Mouse (Mus musculus) adrenal gland (tissue): ENCODE results near the gene Tldc1.

ENCODE experiments used
- intact Hi-C: fragments of 180-260 bp; cut with DNase I; formaldehyde crosslinking; loops from one replicate; pipeline ENCODE4 v1.15.1; 2025

Gene Tldc1

DNA sequence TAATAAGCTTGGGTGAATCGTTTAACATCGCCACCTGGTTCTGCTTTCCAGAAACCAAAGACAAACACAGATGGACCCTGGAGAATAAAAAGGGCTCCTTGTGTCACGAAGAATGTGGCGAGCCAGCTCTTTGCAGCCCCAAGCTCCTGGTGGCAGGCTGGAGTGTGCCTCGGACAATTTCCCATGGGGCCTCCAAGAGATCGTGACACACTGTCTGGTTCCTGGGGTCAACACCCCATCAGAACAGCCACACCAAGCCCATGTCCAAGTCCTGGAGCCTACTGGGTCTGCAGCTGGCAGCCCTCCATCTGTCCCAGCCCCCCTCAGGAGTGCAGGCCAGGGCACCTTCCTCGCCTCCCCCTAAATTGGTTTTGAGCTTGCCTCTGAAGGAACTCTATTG lies 451 bp downstream of the Tldc1 start:
- intact Hi-C loops: no loop called here

DNA sequence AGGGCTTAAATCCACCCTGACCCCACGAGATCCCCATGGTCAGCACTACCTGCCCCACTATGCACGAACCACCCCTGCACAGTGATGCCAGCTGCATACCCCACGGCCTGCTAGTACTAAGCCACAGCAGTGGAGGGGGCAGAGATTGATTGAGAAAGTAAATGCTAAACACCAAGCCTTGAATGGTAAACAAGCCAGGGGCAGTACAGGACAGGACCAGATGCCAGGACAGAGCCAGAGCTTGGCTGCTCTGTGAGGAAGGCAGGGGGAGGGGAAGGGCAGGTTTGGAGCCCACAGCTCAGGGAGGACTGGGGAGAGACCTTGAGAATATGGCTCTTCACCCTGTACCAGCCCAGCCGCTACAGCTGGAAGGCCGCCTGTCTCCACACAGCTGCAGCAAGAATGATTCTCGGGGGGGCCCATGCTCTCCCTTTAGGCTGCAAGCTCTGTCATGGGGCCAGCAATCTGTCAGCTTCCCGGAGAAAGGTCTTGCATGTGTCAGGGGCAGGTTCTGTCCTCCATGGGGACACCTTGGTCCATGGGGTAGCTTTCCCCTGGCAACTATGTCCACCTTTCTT lies 1.5 kb downstream of the Tldc1 start:
- intact Hi-C loops: no loop called here

GRCm38 (mm10) chr8:119765761-119766444 lies 12.3 kb downstream of the Tldc1 start:
- intact Hi-C loops: no loop called here

- intact Hi-C loops: no loop called here
Observed at GRCm38 (mm10) chr8:119765311-119765710, 12.9 kb downstream of the Tldc1 start.

DNA sequence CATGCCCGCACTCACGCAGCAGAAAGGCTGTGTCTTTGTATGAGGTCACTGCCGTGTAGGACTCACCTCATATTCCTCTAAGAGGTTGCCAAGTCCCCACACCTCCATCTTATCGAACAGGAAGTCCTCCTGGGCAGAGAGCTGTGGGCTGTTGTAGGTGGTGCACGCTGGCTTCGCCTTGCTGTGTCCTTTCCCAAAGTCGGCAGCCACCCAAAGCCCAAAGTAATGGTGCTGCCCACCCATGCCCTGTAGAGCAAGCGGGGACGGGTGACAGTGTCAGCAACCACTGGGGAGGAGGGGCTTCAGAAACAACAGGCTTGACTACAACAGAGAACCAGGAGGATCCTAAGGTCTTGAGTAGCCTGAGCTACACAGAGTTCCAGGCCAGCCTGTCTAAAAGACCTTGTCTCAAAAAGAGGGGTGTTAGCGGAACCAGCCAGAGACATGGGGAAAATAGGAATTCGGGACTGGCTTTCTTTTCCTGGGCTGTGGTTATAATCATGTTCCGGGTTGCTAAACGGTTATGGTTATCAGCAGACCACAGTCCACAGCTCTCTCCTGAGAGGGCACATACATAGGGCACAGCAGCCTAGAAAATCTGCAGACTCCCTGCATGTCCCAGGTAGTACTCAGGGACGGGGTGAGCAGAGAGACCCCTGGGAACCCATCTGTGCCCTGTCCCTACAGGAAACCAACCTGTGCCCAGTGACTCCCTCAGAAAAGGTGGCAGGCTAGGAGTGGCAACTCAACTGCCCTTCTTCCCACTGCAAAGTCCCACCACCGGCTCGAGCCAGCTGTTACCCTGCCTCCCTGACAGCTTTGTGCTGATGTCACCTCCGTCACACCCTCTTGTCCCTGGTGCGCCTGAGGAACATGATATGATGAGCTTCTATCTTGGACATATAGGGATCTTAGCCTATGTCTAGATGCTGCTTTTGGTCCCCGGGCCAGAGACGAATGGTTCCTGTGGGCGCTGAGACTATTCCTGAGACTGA lies 15.7 kb downstream of the Tldc1 start:
- intact Hi-C loops: no loop called here

- intact Hi-C loops: no loop called here
Observed at GRCm38 (mm10) chr8:119761692-119762091, 16.5 kb downstream of the Tldc1 start.

GRCm38 (mm10) chr8:119756538-119756937 lies 21.7 kb downstream of the Tldc1 start:
- intact Hi-C loops: no loop called here

- intact Hi-C loops: no loop called here
Observed at GRCm38 (mm10) chr8:119756147-119756461, 22.1 kb downstream of the Tldc1 start.

GRCm38 (mm10) chr8:119755238-119756146 lies 22.7 kb downstream of the Tldc1 start:
- intact Hi-C loops: no loop called here

DNA sequence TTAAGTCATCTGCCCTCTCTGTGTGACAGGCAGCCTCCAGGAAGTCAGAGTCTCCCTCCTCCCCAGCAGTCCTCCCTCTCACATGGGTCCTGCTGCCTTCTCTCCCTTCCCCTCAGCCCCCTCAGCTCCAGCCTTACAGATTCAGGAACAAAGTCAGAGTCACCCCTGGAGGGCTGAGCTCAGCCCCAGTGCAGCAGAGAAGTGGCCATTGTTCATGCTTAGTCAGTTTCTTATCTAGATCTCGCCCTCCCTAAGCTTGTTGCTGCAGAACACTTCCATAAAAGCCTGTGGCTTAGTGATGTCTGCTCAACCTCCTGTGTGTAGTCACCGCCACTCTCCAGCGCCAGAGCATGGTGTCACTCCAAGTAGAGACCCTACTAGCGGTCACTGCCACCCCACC lies 33.6 kb downstream of the Tldc1 start:
- intact Hi-C loops: loop anchor here (5.0 kb wide), 1 partner anchor 42 kb away; the partner anchor contains the start of gene Atp2c2

DNA sequence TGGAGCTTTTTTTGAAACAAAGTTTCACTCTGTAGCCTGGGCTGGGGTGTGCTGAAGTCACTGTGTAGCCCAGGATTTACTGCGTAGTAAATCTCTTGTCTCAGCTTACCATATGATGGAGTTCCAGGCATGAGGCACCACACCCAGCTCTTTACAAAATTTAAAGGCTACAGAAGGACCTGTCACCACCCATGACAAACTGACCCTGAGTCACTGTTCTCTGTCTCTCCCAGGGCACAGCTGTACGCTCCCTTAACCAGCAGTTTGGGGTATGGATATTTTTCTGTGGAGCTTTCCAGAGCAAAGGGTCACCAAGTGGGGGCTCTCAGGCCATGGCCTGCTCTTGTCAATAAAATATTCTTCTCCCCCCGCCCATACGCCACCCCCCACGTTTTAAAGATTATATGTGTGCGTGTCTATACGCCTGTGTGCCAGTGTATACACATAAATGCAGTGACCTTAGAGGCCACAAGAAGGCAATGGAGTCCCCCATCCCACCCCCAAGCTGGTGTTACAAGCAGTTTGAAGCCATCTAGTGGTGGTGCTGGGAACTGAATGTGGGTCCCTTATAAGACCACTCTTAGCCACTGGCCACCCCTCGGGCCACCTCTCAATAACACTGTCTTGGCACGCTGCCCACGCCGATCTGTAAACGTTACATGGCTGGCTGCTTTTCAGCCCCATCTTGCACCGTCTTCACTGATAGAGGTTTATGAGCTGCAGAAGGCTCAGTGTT lies 34.8 kb downstream of the Tldc1 start:
- intact Hi-C loops: loop anchor here (5.0 kb wide), 1 partner anchor 41 kb away; the partner anchor contains the start of gene Atp2c2

DNA sequence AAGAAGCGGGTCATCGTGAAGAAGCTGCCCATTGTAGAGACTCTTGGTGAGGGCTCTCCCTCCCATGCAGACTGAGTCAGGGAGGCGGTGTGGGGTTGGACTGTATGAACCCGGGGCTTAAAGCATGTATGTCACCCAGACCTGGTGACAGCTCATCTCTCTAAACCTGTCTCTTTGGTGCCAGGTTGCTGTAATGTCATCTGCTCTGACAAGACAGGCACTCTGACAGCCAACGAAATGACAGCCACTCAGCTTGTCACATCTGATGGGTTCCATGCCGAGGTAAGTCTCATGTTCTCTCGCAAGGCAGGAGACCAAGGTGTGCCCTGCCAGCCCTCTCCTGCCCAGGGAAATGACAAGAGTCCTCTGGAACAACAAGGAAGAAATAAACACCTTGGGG lies 35.8 kb downstream of the Tldc1 start:
- intact Hi-C loops: loop anchor here (5.0 kb wide), 1 partner anchor 40 kb away; the partner anchor contains the start of gene Atp2c2

- intact Hi-C loops: loop anchor here (5.0 kb wide), 1 partner anchor 38 kb away; the partner anchor contains the start of gene Atp2c2
Observed at GRCm38 (mm10) chr8:119740634-119741033, 37.6 kb downstream of the Tldc1 start.

- intact Hi-C loops: no loop called here
Observed at GRCm38 (mm10) chr8:119738129-119738907, 39.9 kb downstream of the Tldc1 start.

- intact Hi-C loops: no loop called here
Observed at GRCm38 (mm10) chr8:119737093-119737900, 40.9 kb downstream of the Tldc1 start.

GRCm38 (mm10) chr8:119736348-119736917 lies 41.8 kb downstream of the Tldc1 start:
- intact Hi-C loops: no loop called here

- intact Hi-C loops: no loop called here
Observed at GRCm38 (mm10) chr8:119732072-119732471, 46.1 kb downstream of the Tldc1 start.

DNA sequence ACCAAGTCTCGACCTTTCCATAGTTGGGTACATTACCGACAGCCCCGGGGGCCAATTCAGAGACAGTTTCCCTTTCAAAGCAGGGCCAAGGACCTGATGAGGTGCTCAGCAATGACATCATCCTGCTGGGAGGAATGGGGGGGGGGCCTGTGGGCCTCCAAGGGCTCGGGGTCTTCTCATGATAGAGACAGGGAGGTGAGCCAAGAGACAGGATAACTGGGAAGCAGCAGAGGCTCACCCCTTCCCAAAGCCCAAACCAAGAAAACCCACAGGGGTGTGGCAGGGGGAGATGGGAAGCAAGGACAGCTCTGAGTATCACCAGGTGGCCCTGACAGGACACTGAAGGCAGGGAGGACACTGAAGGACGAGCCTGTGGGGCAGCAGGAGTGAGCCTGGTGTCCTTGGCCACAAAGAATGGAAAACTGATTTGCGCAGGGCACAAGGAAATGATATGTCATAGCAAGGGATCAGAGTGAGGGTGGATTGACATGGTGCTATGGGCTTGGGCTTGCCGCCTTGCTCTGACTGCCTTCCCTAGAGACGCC lies 49.8 kb downstream of the Tldc1 start:
- intact Hi-C loops: no loop called here
